Mouse (Mus musculus) Patski (cell line): Measurements from ENCODE around the gene Susd3. TPM values are rescaled to one million over a fixed set of nuclear protein-coding genes. Genes with fewer than 3 reads are reported as not detected.

Source experiments
- ATAC-seq: fragments of 100-300 bp; one replicate; pipeline ENCODE4 v1.8.0; 2021
- CTCF ChIA-PET: fragments of 350-600 bp; sonication (Branson Sonifier 250); formaldehyde crosslinking; loops from one replicate; lab custom pipeline; 2022; ENCODE audit warnings: inconsistent platforms; lab: Charles Lee
- POLR2A ChIA-PET: fragments of 350-600 bp; sonication (Branson Sonifier 250); formaldehyde crosslinking; loops from one replicate; lab custom pipeline; 2022; ENCODE audit warnings: antibody characterized with exemption, inconsistent platforms; lab: Charles Lee
- DNase-seq: peaks from one replicate; pipeline ENCODE4 v3.0.0-alpha.2; 2011; ENCODE audit warnings: low read depth, low spot score
- H3K27me3 ChIP-seq: fragments of 371-371 bp; one replicate; pipeline ENCODE4 v1.5.1; 2021
- CTCF ChIP-seq: fragments of 100-300 bp; IDR thresholded peaks from one replicate; pipeline ENCODE4 v1.5.1; 2021
- in situ Hi-C: fragments of 300-500 bp; cut with MboI; formaldehyde crosslinking; loops from 3 replicates; pipeline ENCODE4 v1.11.1; 2018; ENCODE audit warnings: low pct_unique_long_range_greater_than_20kb, mixed read lengths
- polyA plus RNA-seq: library from polyadenylated mRNA; unstranded; gene quantifications from one replicate; pipeline ENCODE4 v1.2.3, GENCODE M21; 2021

Gene Susd3
- polyA plus RNA-seq, 1 experiment from 2014 or later, result not detected

DNA sequence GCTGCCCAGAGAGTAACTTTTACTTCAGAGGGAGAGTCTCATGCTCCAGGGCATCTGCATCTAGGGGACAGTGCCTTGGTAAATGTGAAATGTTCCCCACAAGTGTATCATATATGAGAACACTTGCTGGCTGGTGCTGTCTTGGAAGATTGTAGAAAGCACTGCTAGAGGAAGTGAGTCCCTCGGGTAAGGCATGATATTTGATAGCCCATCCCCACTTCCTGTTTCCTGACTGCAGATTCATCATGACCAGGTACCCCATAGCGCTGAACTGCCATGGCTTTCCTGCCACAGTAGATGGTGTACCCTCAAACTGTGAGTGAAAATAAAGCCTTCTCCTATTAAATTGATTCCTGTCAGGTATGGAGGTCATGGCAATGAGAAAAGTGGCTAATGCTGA is 19.1 kb upstream of the Susd3 start:
- CTCF ChIA-PET, result interaction anchor here (1.0 kb wide), 1 partner anchor 12 kb away, joined by 3 read pairs; no protein-coding TSS in a partner anchor
- in situ Hi-C loops, result no loop called here

DNA sequence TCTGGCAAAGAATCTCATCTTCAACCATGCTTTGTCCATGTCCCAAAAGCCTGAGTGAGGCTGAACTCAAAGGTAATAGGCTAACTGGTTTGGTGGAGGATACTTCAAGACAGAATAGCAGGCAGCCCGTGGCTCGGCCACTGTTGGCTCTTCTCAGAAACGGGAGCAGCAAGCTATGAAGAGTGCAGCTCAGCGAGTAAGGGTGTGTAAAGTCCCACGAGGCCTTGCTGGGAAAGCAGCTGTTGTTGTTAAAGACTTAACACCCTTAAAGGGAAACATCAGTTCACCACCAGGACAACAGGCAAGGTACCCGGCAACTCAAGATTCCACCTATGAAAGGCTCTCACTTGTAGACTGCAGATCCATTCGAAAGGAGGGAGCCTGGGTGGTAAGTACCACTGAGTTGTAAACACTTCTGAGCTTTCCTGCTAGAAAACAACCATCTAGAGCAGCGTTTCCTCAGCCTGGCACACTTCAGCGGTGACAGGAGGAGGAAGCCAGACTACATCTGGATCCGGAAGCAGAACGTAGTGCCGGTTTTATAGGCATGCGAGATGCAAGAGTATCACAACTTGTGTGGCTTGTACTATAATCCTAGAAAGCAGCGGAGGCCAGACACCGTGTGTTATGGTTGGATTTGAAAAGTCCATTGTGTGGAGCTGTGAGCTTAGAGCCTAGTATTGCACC is 11.7 kb upstream of the Susd3 start:
- CTCF ChIA-PET, result interaction anchor here (0.8 to 1.3 kb wide), 2 partner anchors 10 to 14 kb away, joined by 3 read pairs; no protein-coding TSS in a partner anchor

More for the DNA sequence above, 19.1 kb upstream of the Susd3 start:
- POLR2A ChIA-PET, result no interaction called here
- DNase-seq (no peak), ATAC-seq (no peak)
- no peak for TF ChIP-seq CTCF
- no peaks in the 10 kb centered on the region for H3K27me3 ChIP-seq

DNA sequence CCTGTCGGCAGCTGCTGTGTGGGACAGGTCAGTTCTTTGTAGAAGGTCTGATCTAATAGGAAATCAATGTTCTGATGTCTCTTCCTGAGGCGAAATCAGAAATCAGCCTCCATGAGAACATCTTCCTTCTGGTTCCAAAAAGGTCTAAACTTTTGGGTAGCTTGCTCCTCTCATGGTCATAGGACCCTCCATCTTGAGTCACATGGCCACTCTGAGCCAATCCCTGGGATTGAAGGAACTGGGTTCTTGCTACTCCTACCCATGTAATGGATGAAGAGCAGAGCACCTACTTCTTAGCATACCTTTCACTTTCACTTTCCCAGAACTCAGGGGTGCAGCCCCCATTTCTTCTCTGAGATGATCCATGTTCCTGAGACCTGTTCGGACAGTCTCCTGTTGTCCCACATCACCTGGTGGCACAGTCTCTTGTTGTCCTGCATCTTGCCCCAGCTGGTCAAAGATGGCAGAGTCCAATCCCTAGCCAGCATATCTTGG is 9.4 kb upstream of the Susd3 start:
- CTCF ChIA-PET, result no interaction called here
- ATAC-seq (no peak), DNase-seq (no peak)
- no peak for TF ChIP-seq CTCF
- in situ Hi-C loops, result no loop called here
- POLR2A ChIA-PET, result interaction anchor here (0.7 kb wide), 1 partner anchor 10 kb away, joined by 3 read pairs; no protein-coding TSS in a partner anchor
- H3K27me3 ChIP-seq, result no peaks in the 10 kb centered on the region

More for the DNA sequence above, 11.7 kb upstream of the Susd3 start:
- DNase-seq, result no peak
- no peak for TF ChIP-seq CTCF
- no peaks in the 10 kb centered on the region for H3K27me3 ChIP-seq
- ATAC-seq, result no peak
- in situ Hi-C loops, result no loop called here
- POLR2A ChIA-PET, result interaction anchor here (0.6 kb wide), 1 partner anchor 410 kb away, joined by 8 read pairs; no protein-coding TSS in a partner anchor

DNA sequence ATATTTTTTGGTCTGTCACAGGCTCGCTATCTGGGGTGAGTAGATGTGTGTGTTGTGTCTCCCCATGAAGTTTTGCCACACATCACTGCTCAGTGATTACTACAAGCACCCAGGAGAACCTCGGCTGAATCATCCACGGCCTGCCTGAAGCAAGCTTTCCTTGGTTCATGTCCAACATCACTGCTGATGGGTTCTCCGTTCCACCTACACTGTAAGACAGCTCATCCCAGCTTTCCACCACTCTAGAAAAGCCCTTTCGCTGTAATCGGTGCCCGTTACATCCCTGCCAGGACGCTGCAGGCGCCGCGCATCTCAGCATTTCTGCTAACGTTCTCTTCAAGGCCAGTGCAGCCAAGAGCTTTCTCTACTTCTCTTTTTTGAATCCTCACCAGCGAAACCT is 4.2 kb upstream of the Susd3 start:
- no peaks in the 10 kb centered on the region for H3K27me3 ChIP-seq
- ChIA-PET CTCF (no interaction called here), POLR2A (interaction anchor here (0.6 kb wide), 1 partner anchor 139 kb away, joined by 3 read pairs; no protein-coding TSS in a partner anchor)
- ATAC-seq (peak; percentile 41), DNase-seq (peak; percentile 30)
- TF ChIP-seq CTCF, result no peak
- in situ Hi-C loops, result no loop called here

DNA sequence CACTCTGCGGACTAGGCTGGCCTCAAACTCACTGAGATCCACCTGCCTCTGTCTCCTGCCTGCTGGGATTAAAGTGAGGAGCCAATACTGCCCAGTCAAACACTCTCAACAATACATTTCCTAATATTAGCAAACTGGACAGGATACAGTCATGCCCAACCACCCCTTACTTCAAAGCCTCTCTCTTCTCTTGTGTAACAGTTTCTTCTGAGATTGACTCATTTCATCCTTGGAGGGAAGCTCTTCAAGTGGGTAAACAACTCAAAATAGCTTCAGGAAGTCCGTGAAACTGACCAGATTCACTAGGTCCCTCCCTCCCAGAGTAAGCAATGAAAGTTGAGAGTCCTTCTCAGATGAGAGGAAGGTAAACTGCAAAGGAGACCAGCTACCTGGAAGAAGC is 3.6 kb upstream of the Susd3 start:
- ChIA-PET CTCF (no interaction called here), POLR2A (interaction anchor here (0.6 kb wide), 1 partner anchor 140 kb away, joined by 3 read pairs; no protein-coding TSS in a partner anchor)
- TF ChIP-seq CTCF, result no peak
- no peaks in the 10 kb centered on the region for H3K27me3 ChIP-seq
- peak; percentile 17 for DNase-seq
- no peak for ATAC-seq
- in situ Hi-C loops, result no loop called here

DNA sequence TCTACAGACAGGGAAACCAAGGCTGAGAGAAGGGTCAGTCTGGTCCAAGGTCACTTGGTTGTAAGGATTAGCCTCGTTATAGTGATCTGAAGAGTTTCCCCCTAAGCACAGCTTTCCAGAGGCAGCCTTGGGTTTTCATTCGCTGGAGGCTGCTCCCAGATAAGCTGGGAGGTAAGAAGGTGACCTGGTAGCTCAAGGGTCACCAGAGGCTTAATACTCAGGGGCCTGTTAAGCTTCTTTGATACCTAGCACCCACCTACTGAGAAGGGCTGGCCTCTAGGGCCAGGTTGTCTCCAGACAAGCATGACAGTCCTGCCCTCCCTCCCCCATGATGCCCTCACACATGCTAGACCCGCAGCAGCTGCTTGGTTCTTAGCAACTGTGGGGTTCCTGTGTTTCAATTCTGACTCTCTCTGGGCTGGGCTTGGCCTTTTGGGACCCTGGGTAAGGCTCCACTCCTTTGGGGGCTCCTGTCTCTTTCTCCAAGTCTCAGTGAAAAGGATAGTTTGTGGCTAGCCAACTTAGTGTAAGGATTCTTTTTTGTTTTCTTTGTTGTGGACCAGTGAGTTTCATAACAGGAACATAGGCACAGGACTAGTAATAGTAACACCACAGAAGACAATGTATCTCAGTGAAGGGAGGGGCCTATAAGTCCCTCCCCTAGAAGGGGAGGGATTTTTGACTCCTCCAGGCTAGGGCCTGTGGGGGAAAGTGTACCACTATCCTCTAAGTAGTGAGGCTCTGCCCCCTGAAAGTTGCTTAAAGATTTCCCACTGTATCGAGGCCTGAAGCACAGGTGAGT is 2.4 kb upstream of the Susd3 start:
- TF ChIP-seq CTCF, result no peak
- CTCF ChIA-PET, result no interaction called here
- ATAC-seq, result no peak
- no peaks in the 10 kb centered on the region for H3K27me3 ChIP-seq
- in situ Hi-C loops, result no loop called here
- no peak for DNase-seq
- POLR2A ChIA-PET, result interaction anchor here (0.7 kb wide), 1 partner anchor 36 kb away, joined by 3 read pairs; no protein-coding TSS in a partner anchor

DNA sequence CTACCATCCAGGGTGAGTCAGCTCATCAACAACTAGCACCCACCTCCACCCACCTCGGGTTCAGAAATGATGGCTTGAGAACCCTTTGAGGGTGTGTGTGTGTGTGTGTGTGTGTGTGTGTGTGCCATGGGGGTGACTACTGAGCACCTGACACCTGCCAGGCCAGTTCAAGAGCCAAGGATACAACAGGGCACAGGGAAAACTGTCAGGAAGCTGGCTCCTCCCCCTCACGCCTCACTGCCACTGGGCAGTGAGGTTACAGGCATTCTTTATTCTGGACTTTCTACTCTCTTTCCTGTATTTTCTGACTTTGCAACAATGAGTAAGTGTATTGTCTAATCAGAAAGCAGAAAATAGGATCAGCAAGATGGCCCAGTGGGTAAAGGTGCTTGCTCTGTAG is 1.1 kb upstream of the Susd3 start:
- ATAC-seq (no peak), DNase-seq (no peak)
- ChIA-PET CTCF (interaction anchor here (1.4 kb wide), 1 partner anchor 10 kb away, joined by 3 read pairs; no protein-coding TSS in a partner anchor), POLR2A (no interaction called here)
- in situ Hi-C loops, result no loop called here
- TF ChIP-seq CTCF, result no peak
- H3K27me3 ChIP-seq, result no peaks in the 10 kb centered on the region

DNA sequence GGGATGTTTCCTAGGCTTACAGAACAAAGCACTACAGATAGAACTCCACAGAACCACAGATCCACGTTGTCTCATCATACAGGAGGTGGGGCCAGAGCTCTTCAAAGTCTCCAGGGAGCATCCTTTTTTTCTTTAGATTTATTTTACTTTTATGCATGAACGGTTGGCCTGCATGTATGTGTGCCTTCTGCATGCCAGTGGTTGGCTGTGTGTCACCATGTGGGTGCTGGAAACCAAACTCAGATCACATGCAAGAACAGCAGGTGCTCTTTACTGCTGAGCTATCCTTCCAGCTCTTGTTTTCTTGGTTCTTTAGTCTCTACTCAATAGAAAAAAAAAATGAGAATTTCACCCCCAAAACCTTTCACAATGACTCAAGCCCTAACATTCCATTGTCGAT is 417 bp upstream of the Susd3 start:
- TF ChIP-seq CTCF, result no peak
- no peaks in the 10 kb centered on the region for H3K27me3 ChIP-seq
- ChIA-PET POLR2A (interaction anchor here (0.6 kb wide), 1 partner anchor 29 kb away, joined by 4 read pairs; no protein-coding TSS in a partner anchor), CTCF (interaction anchor here (1.4 kb wide), 1 partner anchor 9 kb away, joined by 3 read pairs; no protein-coding TSS in a partner anchor)
- ATAC-seq (no peak), DNase-seq (no peak)
- in situ Hi-C loops, result no loop called here

DNA sequence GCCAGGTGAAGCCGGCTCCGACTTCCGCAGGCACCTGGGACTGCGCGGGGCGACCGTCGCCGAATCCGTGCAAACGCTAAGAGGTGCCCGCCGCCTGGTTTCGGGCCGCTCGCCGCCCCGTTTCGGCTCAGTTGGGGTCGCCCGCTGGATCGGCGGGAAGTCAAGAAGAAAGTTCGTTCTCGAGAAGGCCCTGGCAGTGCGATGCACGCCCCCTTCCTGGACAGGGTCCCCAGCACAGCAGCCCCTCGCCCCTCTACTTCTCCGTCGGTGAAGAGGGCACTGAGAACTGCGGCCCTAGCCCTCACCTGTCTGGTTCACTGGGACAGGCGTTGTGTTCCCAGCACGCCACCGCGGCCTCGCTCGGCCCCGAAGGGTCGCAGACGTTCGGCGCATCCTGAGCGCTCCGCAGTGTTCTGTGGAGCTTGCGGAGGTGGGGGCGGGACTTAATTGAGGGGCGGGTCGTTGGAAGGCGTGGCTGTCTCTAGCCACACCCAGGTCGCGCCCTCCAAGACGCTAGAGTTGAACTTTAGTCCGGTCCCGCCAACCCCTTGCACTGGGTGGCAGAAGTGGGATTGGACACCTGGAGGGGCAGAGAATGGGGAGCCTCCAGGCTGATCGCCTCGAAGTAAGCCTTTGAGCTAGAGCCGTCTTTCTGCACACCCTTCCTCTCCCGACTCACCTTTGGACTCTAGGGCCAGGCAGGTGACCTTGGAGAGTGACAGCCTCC is 603 bp downstream of the Susd3 start:
- no peak for TF ChIP-seq CTCF
- in situ Hi-C loops, result no loop called here
- POLR2A ChIA-PET, result interaction anchor here (0.5 kb wide), 1 partner anchor 11 kb away, joined by 3 read pairs; no protein-coding TSS in a partner anchor
- CTCF ChIA-PET, result no interaction called here
- H3K27me3 ChIP-seq, result no peaks in the 10 kb centered on the region
- DNase-seq (no peak), ATAC-seq (no peak)

DNA sequence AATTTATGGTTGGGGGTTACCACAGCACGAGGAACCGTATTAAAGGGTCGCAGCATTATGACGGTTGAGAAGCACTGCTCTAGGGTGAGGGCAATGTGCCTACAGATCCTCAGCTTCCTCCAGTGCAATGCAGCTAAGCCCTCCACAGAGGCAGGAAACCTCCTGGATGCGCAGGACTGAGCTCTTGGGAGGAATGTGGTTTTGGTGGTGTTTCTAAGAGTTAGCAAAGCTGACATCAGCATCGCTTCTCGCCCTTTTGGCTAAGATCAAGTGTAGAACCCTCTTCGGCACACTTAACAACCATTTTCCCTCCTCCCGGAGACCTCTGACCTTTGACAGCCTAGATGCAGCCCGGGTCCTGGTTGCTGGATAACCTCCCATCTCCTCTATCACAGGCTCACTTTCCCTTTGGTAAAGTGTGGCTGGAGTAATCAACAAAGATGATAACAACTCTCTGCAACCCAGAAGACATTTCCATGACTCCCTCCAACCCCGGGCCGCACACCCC is 1.2 kb downstream of the Susd3 start:
- ChIA-PET CTCF (no interaction called here), POLR2A (no interaction called here)
- no peaks in the 10 kb centered on the region for H3K27me3 ChIP-seq
- in situ Hi-C loops, result no loop called here
- ATAC-seq (no peak), DNase-seq (no peak)
- TF ChIP-seq CTCF, result no peak
